Mouse (Mus musculus): ENCODE measurements around the gene Hist1h2bn. TPM values are rescaled to one million over a fixed set of nuclear protein-coding genes. Genes with fewer than 3 reads are reported as not detected.
"Not testable (repeated sequence)": the region's sequence is repeated elsewhere in the genome, so short reads cannot be mapped to it uniquely, and the experiment has no call there.

The Hist1h2bn gene
- 0.82 and 1.9 TPM in 2 replicates for polyA plus RNA-seq (2012; rRNA removed)

DNA sequence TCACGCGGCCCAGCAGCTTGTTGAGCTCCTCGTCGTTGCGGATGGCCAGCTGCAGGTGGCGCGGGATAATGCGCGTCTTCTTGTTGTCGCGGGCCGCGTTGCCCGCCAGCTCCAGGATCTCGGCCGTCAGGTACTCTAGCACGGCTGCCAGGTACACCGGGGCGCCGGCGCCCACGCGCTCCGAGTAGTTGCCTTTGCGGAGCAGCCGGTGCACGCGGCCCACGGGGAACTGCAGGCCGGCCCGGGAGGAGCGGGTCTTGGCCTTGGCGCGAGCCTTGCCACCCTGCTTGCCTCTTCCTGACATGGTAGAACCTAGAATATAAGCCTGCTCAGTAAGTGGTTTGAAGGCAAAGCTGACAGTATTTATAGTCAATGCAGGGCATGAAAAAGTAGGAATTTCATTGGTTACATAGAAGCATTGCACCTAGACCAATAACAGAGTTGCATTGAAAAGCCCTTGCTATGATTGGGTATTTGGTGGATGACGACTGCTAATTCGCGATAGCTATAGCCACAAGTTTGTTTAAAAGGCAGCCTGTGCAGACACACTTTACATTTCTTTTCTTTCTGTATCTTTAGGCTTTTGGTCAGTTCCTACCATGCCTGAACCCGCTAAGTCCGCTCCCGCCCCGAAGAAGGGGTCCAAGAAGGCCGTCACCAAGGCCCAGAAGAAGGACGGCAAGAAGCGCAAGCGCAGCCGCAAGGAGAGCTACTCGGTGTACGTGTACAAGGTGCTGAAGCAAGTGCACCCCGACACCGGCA, at the start of gene Hist1h2bn, which contains the start of gene Hist1h2ak:
TSS of gene Hist1h2bn (plus strand) at position 600 of the 762 bp plus-strand sequence.
TSS of gene Hist1h2ak (minus strand) at position 304 of the 762 bp plus-strand sequence.
- DNase-seq (ENCODE audit: extremely low spot score in 1 of 2, low spot score in 1 of 2), result peak; percentile 88 to 93

DNA sequence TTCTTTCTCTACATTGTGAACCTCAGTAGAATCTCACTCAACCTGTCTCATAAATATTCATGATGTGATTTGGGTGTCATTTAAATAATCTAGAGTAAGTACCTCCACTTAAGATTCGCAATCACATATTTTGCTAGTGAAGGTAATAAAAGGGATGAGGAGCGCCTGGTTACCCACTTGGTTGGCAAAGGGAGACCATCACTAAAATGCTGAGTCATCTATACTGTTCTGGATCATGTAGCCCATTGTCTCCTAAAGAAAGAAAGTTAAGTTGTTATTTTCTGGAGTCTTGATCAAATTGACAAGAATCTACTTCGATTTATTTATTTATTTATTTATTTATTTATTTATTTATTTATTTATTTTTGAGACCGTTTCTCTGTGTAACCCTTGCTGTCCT, 47.3 kb upstream of the Hist1h2bn start:
- no peak for DNase-seq (ENCODE audit: extremely low spot score in 1 of 2, low spot score in 1 of 2)

- DNase-seq (ENCODE audit: extremely low spot score in 1 of 2, low spot score in 1 of 2), result peak; percentile 73 to 95
These were observed 43.8 kb upstream of the Hist1h2bn start for GRCm38 (mm10) chr13:21710031-21710711.

DNA sequence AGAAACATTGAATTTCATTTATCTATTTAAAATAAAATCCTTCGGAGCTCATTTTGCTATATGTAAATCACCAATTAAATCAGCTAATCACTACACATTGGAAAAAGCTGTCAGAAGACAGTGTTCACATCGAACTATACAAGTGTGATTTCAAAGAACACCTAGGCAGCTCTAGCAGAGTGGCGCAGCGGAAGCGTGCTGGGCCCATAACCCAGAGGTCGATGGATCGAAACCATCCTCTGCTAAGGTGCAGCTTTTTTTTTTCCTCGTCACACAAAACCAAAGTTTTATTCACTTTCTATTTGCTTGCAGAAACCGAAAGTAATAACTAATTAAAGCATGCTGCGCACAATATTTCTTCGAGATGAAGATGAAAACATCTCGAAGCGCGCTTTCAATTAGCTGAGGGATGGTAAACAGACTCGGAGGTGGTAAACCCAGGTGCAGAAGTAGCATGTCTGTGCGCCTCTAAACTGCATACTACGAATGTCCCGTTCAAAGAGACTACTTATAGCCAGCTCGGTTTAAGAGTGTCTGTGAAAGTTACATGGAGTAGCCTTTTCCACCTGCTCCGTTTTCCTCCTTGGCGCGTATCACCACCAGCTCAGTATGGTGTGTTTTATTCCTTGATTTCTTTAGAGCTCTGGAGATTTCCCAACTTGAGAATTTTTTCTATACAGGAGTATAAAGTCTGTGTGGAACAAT, 43.0 kb upstream of the Hist1h2bn start:
- peak; percentile 69 to 93 for DNase-seq (ENCODE audit: extremely low spot score in 1 of 2, low spot score in 1 of 2)

DNA sequence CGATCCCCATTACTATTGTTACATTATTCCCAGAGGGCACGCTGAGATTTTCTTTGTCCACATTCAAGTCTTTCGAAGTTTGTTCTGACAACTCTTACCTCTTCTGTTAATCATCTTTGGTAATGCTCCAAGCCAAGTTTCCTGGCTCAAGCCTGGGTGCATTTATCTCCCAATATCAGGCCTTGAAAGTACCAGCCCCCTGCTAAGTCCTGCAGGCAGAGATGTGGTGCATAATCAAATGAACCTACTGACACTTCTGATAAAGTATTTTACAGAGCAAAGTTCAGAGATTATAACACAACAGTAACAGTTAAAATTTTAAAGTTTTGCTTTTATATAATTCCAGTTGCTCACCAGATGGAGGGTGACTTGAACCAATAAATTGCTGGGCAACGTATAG, 42.2 kb upstream of the Hist1h2bn start:
- no peak for DNase-seq (ENCODE audit: extremely low spot score in 1 of 2, low spot score in 1 of 2)

GRCm38 (mm10) chr13:21714725-21715124, 39.2 kb upstream of the Hist1h2bn start:
- DNase-seq (ENCODE audit: extremely low spot score in 1 of 2, low spot score in 1 of 2), result peak; percentile 66 to 86

DNA sequence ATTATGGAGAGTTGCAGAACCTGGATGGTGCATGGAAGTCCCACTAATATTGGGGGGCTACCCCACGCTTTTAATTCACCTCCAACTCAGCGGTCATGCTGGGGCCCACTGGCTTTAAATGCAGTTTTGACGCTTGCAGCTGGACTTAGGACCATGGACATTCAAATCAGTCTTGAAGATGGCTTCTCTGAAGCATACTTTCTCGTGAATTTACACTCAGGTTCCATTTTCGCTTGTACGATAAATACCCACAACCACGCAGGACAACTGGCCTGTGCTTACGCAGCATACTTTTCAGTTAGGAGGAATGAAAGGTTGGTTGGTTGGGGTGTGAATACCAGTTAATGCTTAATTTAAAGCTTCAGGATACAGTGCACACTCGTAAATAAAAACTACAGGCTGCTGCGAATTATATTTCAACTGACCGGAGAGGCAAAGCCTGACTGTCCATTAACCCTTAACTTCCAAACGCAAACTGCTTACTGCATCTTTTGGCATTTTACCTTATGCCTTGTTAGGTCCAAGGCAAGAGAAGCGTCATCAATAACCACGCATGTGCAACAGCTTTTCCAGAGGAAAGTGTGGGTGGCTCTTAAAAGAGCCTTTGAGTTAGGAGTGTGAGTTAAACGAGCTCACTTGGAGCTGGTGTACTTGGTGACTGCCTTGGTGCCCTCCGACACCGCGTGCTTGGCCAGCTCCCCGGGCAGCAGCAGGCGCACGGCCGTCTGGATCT, 38.6 kb upstream of the Hist1h2bn start:
- peak in 1 of 2 experiments; percentile 47 for DNase-seq (ENCODE audit: extremely low spot score in 1 of 2, low spot score in 1 of 2)

DNA sequence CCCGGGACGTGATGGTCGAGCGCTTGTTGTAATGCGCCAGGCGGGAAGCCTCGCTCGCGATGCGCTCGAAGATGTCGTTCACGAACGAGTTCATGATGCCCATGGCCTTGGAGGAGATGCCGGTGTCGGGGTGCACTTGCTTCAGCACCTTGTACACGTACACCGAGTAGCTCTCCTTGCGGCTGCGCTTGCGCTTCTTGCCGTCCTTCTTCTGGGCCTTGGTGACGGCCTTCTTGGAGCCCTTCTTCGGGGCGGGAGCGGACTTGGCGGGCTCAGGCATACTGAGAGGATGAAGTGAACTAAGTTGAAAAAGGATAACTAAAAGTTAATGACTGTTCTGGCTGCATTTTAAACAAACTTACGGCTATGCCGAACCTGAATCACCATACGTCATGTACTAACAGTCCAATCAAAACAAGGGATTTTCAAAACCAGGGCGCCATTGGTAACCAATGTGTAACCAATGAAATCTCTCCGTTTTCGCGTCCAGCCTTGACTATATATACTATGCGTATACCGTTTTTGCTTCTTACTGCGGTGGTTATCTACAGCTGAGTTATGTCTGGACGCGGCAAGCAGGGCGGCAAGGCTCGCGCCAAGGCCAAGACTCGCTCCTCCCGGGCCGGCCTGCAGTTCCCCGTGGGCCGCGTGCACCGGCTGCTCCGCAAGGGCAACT, 37.9 kb upstream of the Hist1h2bn start, which contains the start of the genes Hist1h2bl and Hist1h2ai:
TSS of gene Hist1h2bl (minus strand) at position 280 of the 676 bp plus-strand sequence.
TSS of gene Hist1h2ai (plus strand) at position 559 of the 676 bp plus-strand sequence.
- peak; percentile 94 to 97 for DNase-seq (ENCODE audit: extremely low spot score in 1 of 2, low spot score in 1 of 2)

- DNase-seq (ENCODE audit: extremely low spot score in 1 of 2, low spot score in 1 of 2), result not testable (repeated sequence)
These were observed 37.2 kb upstream of the Hist1h2bn start for GRCm38 (mm10) chr13:21716540-21717391.

DNA sequence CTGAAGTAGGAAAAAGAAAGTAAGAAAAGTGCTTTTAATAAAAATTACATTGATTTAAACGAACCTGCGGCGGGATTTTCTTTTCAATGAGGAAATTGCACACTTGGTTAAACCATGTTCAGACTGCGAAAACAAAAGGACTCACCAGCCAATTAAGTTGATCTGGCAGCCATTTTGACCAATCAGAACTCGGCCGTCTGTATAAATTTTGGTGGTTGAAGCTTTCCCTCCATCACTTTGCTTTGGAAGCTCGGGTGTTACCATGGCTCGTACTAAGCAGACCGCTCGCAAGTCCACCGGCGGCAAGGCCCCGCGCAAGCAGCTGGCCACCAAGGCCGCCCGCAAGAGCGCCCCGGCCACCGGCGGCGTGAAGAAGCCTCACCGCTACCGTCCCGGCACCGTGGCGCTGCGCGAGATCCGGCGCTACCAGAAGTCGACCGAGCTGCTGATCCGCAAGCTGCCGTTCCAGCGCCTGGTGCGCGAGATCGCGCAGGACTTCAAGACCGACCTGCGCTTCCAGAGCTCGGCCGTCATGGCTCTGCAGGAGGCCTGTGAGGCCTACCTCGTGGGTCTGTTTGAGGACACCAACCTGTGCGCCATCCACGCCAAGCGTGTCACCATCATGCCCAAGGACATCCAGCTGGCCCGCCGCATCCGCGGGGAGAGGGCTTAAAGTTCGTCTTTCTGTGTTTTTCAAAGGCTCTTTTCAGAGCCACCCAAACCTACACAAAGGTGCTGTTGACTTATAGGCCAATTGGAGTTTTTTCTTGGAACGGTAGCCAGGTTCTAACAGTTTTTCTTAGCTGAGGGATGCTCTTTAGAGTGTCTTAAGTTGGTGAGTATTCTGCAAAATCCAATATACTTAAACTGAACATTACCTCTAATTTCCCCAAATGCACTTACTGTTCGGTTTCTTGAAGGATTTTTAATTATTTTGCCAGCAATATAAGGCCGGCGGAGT, 36.2 kb upstream of the Hist1h2bn start, which contains the start of gene Hist1h3h:
TSS of gene Hist1h3h (plus strand) at position 263 of the 961 bp plus-strand sequence.
- DNase-seq (ENCODE audit: extremely low spot score in 1 of 2, low spot score in 1 of 2), result peak; percentile 84 to 95

GRCm38 (mm10) chr13:21718381-21719080, 35.4 kb upstream of the Hist1h2bn start:
- DNase-seq (ENCODE audit: extremely low spot score in 1 of 2, low spot score in 1 of 2), result no peak

GRCm38 (mm10) chr13:21721107-21721756, 32.7 kb upstream of the Hist1h2bn start:
- not testable (repeated sequence) for DNase-seq (ENCODE audit: extremely low spot score in 1 of 2, low spot score in 1 of 2)

DNA sequence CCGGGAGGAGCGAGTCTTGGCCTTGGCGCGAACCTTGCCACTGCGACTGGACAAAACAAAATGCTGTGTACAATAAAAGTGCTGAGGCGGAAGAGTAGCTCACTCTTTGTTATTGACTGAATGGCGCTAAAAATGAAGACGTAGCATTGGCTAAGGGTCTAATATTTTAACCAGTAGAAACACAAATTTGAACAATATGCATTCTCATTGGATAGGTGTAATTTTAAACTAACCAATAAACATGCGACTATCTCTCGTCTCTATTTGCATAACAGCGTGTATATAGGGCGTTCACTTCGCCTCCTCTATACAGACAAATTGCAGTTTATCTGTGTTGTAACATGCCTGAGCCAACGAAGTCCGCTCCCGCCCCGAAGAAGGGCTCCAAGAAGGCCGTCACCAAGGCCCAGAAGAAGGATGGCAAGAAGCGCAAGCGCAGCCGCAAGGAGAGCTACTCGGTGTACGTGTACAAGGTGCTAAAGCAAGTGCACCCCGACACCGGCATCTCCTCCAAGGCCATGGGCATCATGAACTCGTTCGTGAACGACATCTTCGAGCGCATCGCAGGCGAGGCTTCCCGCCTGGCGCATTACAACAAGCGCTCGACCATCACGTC, 32.1 kb upstream of the Hist1h2bn start, which contains the start of gene Hist1h2bm:
TSS of gene Hist1h2bm (plus strand) at position 288 of the 616 bp plus-strand sequence.
- DNase-seq (ENCODE audit: extremely low spot score in 1 of 2, low spot score in 1 of 2), result peak; percentile 74 to 86

- DNase-seq (ENCODE audit: extremely low spot score in 1 of 2, low spot score in 1 of 2), result no peak
These were observed 31.5 kb upstream of the Hist1h2bn start for GRCm38 (mm10) chr13:21722373-21722925.
